Mouse (Mus musculus) lung, embryonic 15.5 days (tissue): Measurements from ENCODE around the gene Tpx2. TPM values are rescaled to one million over a fixed set of nuclear protein-coding genes. Genes with fewer than 3 reads are reported as not detected.

Experiments
- ATAC-seq: fragments of 200-750 bp; cut with Nextera tagmentation; 2 replicates; pipeline ENCODE4 v1.8.0; 2017; ENCODE audit warnings: moderate number of reproducible peaks, borderline replicate concordance; ENCODE audit not compliant: low FRiP score, low TSS enrichment; ENCODE audit errors: extremely low read depth
- H3K27ac ChIP-seq: fragments of 300-500 bp; sonication (generic); 2 replicates; pipeline ENCODE4 v1.5.1; 2015; ENCODE audit warnings: moderate library complexity, mild to moderate bottlenecking, inconsistent platforms
- H3K27me3 ChIP-seq: fragments of 300-500 bp; sonication (generic); 2 replicates; pipeline ENCODE4 v1.6.1; 2015; ENCODE audit warnings: inconsistent platforms
- H3K36me3 ChIP-seq: fragments of 300-500 bp; sonication (generic); 2 replicates; pipeline ENCODE4 v1.6.1; 2015; ENCODE audit warnings: inconsistent platforms
- H3K4me1 ChIP-seq: fragments of 300-500 bp; sonication (generic); 2 replicates; pipeline ENCODE4 v1.6.1; 2015; ENCODE audit warnings: inconsistent platforms
- H3K4me2 ChIP-seq: fragments of 300-500 bp; sonication (generic); 2 replicates; pipeline ENCODE4 v1.6.1; 2015; ENCODE audit warnings: inconsistent platforms, mild to moderate bottlenecking, moderate library complexity
- H3K4me3 ChIP-seq: fragments of 300-500 bp; sonication (generic); 2 replicates; pipeline ENCODE4 v1.5.1; 2015; ENCODE audit warnings: mild to moderate bottlenecking, inconsistent platforms
- H3K9ac ChIP-seq: fragments of 300-500 bp; sonication (generic); 2 replicates; pipeline ENCODE4 v1.6.1; 2015; ENCODE audit warnings: inconsistent platforms
- H3K9me3 ChIP-seq: fragments of 300-500 bp; sonication (generic); 2 replicates; pipeline ENCODE4 v1.6.1; 2016; ENCODE audit warnings: inconsistent platforms
- WGBS: fragments of 180-500 bp; shearing (Covaris S2); methylation state at CpG from one replicate; pipeline ENCODE4 v1.1.7; 2015; 5-methylcytosine and 5-hydroxymethylcytosine counted together
- polyA plus RNA-seq: library from polyadenylated mRNA; unstranded; fragments of >200 nt; fragmentation: Nextera tagmentation; extraction: Ambion mirVana; gene quantifications from 2 replicates; pipeline ENCODE4 v1.2.1, GENCODE M21; 2015

Gene Tpx2
- polyA plus RNA-seq, 1 experiment from 2014 or later, result 92.1 TPM

GRCm38 (mm10) chr2:152813232-152813631 lies 34.5 kb upstream of the Tpx2 start:
- H3K4me1 ChIP-seq, result peaks cover 60% of the 10 kb centered on the region
- no peak overlapping the region for H3K4me3 ChIP-seq
- no peaks in the 10 kb centered on the region for H3K9me3 ChIP-seq
- H3K4me2 ChIP-seq, result no peak overlapping the region
- H3K36me3 ChIP-seq, result peaks cover 5% of the 10 kb centered on the region; the same call in 1 of the 2 replicates
- no peak overlapping the region for H3K27ac ChIP-seq
- H3K27me3 ChIP-seq, result no peaks in the 10 kb centered on the region
- ATAC-seq, result no peak
- WGBS, result 97% methylated on average over 1 of the region's 1 CpGs
- no peak overlapping the region for H3K9ac ChIP-seq

- 56% methylated on average over 6 of the region's 6 CpGs for WGBS
- peaks cover 12% of the 10 kb centered on the region for H3K36me3 ChIP-seq
- H3K27ac ChIP-seq, result no peak overlapping the region
- peaks cover 71% of the 10 kb centered on the region for H3K4me1 ChIP-seq
- H3K27me3 ChIP-seq, result no peaks in the 10 kb centered on the region
- no peak overlapping the region for H3K4me2 ChIP-seq
- no peak overlapping the region for H3K4me3 ChIP-seq
- H3K9me3 ChIP-seq, result no peaks in the 10 kb centered on the region
- no peak overlapping the region for H3K9ac ChIP-seq
- ATAC-seq, result no peak
Measured at GRCm38 (mm10) chr2:152814213-152814874, 33.4 kb upstream of the Tpx2 start.

- Histone ChIP-seq H3K27me3 (no peaks in the 10 kb centered on the region), H3K4me3 (no peak overlapping the region), H3K9ac (no peak overlapping the region), H3K9me3 (no peaks in the 10 kb centered on the region), H3K36me3 (peaks cover 13% of the 10 kb centered on the region), H3K4me1 (peaks cover 74% of the 10 kb centered on the region), H3K27ac (peak overlapping the region; percentile 95), H3K4me2 (no peak overlapping the region)
- no peak for ATAC-seq
- WGBS, result 66% methylated on average over 7 of the region's 7 CpGs
Measured at GRCm38 (mm10) chr2:152815879-152816656, 31.7 kb upstream of the Tpx2 start.

GRCm38 (mm10) chr2:152816657-152817348 lies 31.0 kb upstream of the Tpx2 start:
- H3K4me2 ChIP-seq, result no peak overlapping the region
- ATAC-seq, result no peak
- peaks cover 13% of the 10 kb centered on the region for H3K36me3 ChIP-seq
- H3K9ac ChIP-seq, result no peak overlapping the region
- peak overlapping the region; percentile 95 for H3K27ac ChIP-seq
- no peak overlapping the region for H3K4me3 ChIP-seq
- 75% methylated on average over 3 of the region's 3 CpGs for WGBS
- H3K27me3 ChIP-seq, result no peaks in the 10 kb centered on the region
- no peaks in the 10 kb centered on the region for H3K9me3 ChIP-seq
- peaks cover 74% of the 10 kb centered on the region for H3K4me1 ChIP-seq

GRCm38 (mm10) chr2:152817596-152818291 lies 30.0 kb upstream of the Tpx2 start:
- ATAC-seq, result peak; percentile 43; the same call in 1 of the 2 replicates
- no peak overlapping the region for H3K9ac ChIP-seq
- peaks cover 74% of the 10 kb centered on the region for H3K4me1 ChIP-seq
- peak overlapping the region; percentile 95 for H3K27ac ChIP-seq
- H3K27me3 ChIP-seq, result no peaks in the 10 kb centered on the region
- H3K36me3 ChIP-seq, result peaks cover 13% of the 10 kb centered on the region
- H3K4me2 ChIP-seq, result peak overlapping the region; percentile 27; the same call in 1 of the 2 replicates
- WGBS, result 12% methylated on average over 6 of the region's 6 CpGs
- no peaks in the 10 kb centered on the region for H3K9me3 ChIP-seq
- no peak overlapping the region for H3K4me3 ChIP-seq

GRCm38 (mm10) chr2:152818679-152819078 lies 29.1 kb upstream of the Tpx2 start:
- H3K4me3 ChIP-seq, result no peak overlapping the region
- no peaks in the 10 kb centered on the region for H3K9me3 ChIP-seq
- no peak overlapping the region for H3K9ac ChIP-seq
- peaks cover 13% of the 10 kb centered on the region for H3K36me3 ChIP-seq
- H3K27me3 ChIP-seq, result no peaks in the 10 kb centered on the region
- H3K4me2 ChIP-seq, result no peak overlapping the region
- peak overlapping the region; percentile 95 for H3K27ac ChIP-seq
- no peak for ATAC-seq
- WGBS, result 72% methylated on average over 5 of the region's 5 CpGs
- peaks cover 75% of the 10 kb centered on the region for H3K4me1 ChIP-seq

GRCm38 (mm10) chr2:152819097-152819624 lies 28.6 kb upstream of the Tpx2 start:
- no peak overlapping the region for H3K4me3 ChIP-seq
- no peak for ATAC-seq
- H3K9me3 ChIP-seq, result no peaks in the 10 kb centered on the region
- H3K27ac ChIP-seq, result peak overlapping the region; percentile 95
- peaks cover 79% of the 10 kb centered on the region for H3K4me1 ChIP-seq
- WGBS, result 92% methylated on average over 3 of the region's 3 CpGs
- H3K4me2 ChIP-seq, result no peak overlapping the region
- no peak overlapping the region for H3K9ac ChIP-seq
- H3K36me3 ChIP-seq, result peaks cover 12% of the 10 kb centered on the region
- no peaks in the 10 kb centered on the region for H3K27me3 ChIP-seq

GRCm38 (mm10) chr2:152819926-152820325 lies 27.8 kb upstream of the Tpx2 start:
- H3K4me2 ChIP-seq, result peak overlapping the region; percentile 37; the same call in 1 of the 2 replicates
- H3K27me3 ChIP-seq, result no peaks in the 10 kb centered on the region
- H3K9me3 ChIP-seq, result no peaks in the 10 kb centered on the region
- H3K27ac ChIP-seq, result peak overlapping the region; percentile 95
- peaks cover 8% of the 10 kb centered on the region for H3K36me3 ChIP-seq
- peak; percentile 2; the same call in 1 of the 2 replicates for ATAC-seq
- peak overlapping the region; percentile 26; the same call in 1 of the 2 replicates for H3K9ac ChIP-seq
- WGBS, result 65% methylated on average over 4 of the region's 4 CpGs
- H3K4me3 ChIP-seq, result no peak overlapping the region
- peaks cover 80% of the 10 kb centered on the region for H3K4me1 ChIP-seq

- Histone ChIP-seq H3K27ac (peak overlapping the region; percentile 95), H3K4me3 (no peak overlapping the region), H3K4me1 (peaks cover 82% of the 10 kb centered on the region), H3K9me3 (no peaks in the 10 kb centered on the region), H3K9ac (0 out of 2 replicates have a peak overlapping the region, but pooled peaks have one; percentile 11), H3K4me2 (peak overlapping the region; percentile 37), H3K27me3 (no peaks in the 10 kb centered on the region), H3K36me3 (peaks cover 8% of the 10 kb centered on the region)
- peak; percentile 72 for ATAC-seq
- 18% methylated on average over 2 of the region's 2 CpGs for WGBS
Measured at GRCm38 (mm10) chr2:152820369-152820768, 27.4 kb upstream of the Tpx2 start.

- Histone ChIP-seq H3K9ac (0 out of 2 replicates have a peak overlapping the region, but pooled peaks have one; percentile 11), H3K4me1 (peaks cover 84% of the 10 kb centered on the region), H3K4me3 (no peak overlapping the region), H3K4me2 (peak overlapping the region; percentile 37), H3K9me3 (no peaks in the 10 kb centered on the region), H3K27me3 (no peaks in the 10 kb centered on the region), H3K36me3 (peaks cover 8% of the 10 kb centered on the region), H3K27ac (peak overlapping the region; percentile 95)
- 0 out of 2 replicates have a peak, but pooled peaks have one; percentile 22 for ATAC-seq
- WGBS, result 8% methylated on average over 5 of the region's 5 CpGs
Measured at GRCm38 (mm10) chr2:152821023-152821422, 26.7 kb upstream of the Tpx2 start.

- Histone ChIP-seq H3K4me3 (no peak overlapping the region), H3K27me3 (no peaks in the 10 kb centered on the region), H3K9me3 (no peaks in the 10 kb centered on the region), H3K4me2 (peak overlapping the region; percentile 37), H3K4me1 (peaks cover 84% of the 10 kb centered on the region), H3K9ac (no peak overlapping the region), H3K27ac (peak overlapping the region; percentile 95), H3K36me3 (peaks cover 8% of the 10 kb centered on the region)
- ATAC-seq, result no peak
Measured at GRCm38 (mm10) chr2:152821566-152821965, 26.2 kb upstream of the Tpx2 start.
